Mouse (Mus musculus): ENCODE measurements at regions not wholly inside any gene's neighbourhood (a gene's known extent, or its start where the extent isn't known, plus 50 kb on each side); places are given as distances from the start of the nearest gene placed in this dataset.
"Not testable (repeated sequence)": the region's sequence is repeated elsewhere in the genome, so short reads cannot be mapped to it uniquely, and the experiment has no call there.

GRCm38 (mm10) chr12:77588297-77588696 lies 350.4 kb downstream of the Fut8 start:
- DNase-seq (ENCODE audit: low spot score in 2 of 2): peak in 1 of 2 experiments; percentile 8

- DNase-seq (ENCODE audit: low spot score in 2 of 2): peak in 1 of 2 experiments; percentile 11
Measured at GRCm38 (mm10) chr12:77589416-77589815, 351.5 kb downstream of the Fut8 start.

GRCm38 (mm10) chr12:77594092-77594491 lies 356.2 kb downstream of the Fut8 start:
- peak in 1 of 2 experiments; percentile 13 for DNase-seq (ENCODE audit: low spot score in 2 of 2)

GRCm38 (mm10) chr12:77594657-77595056 lies 356.7 kb downstream of the Fut8 start:
- DNase-seq (ENCODE audit: low spot score in 2 of 2): peak in 1 of 2 experiments; percentile 23

- peak in 1 of 2 experiments; percentile 15 for DNase-seq (ENCODE audit: low spot score in 2 of 2)
Measured at GRCm38 (mm10) chr12:77595821-77596220, 357.9 kb downstream of the Fut8 start.

GRCm38 (mm10) chr12:77596676-77597075 lies 358.8 kb downstream of the Fut8 start:
- peak in 1 of 2 experiments; percentile 17 for DNase-seq (ENCODE audit: low spot score in 2 of 2)

GRCm38 (mm10) chr12:77597627-77598333 lies 359.9 kb downstream of the Fut8 start:
- DNase-seq (ENCODE audit: low spot score in 2 of 2): peak in 1 of 2 experiments; percentile 26

GRCm38 (mm10) chr12:77598334-77598715 lies 360.4 kb downstream of the Fut8 start:
- no peak for DNase-seq (ENCODE audit: low spot score in 2 of 2)

- no peak for DNase-seq (ENCODE audit: low spot score in 2 of 2)
Measured at GRCm38 (mm10) chr12:77599391-77599790, 361.5 kb downstream of the Fut8 start.

GRCm38 (mm10) chr12:77603832-77604501 lies 366.0 kb downstream of the Fut8 start:
- DNase-seq (ENCODE audit: low spot score in 2 of 2): peak in 1 of 2 experiments; percentile 38

- no peak for DNase-seq (ENCODE audit: low spot score in 2 of 2)
Measured at GRCm38 (mm10) chr12:77617552-77617951, 379.6 kb downstream of the Fut8 start.

- DNase-seq (ENCODE audit: low spot score in 2 of 2): no peak
Measured at GRCm38 (mm10) chr12:77622243-77622642, 384.3 kb downstream of the Fut8 start.

GRCm38 (mm10) chr12:77624323-77624722 lies 386.4 kb downstream of the Fut8 start:
- not testable (repeated sequence) for DNase-seq (ENCODE audit: low spot score in 2 of 2)

- no peak for DNase-seq (ENCODE audit: low spot score in 2 of 2)
Measured at GRCm38 (mm10) chr12:77628358-77628850, 390.5 kb downstream of the Fut8 start.

- no peak for DNase-seq (ENCODE audit: low spot score in 2 of 2)
Measured at GRCm38 (mm10) chr12:77633981-77634650, 396.2 kb downstream of the Fut8 start.

- DNase-seq (ENCODE audit: low spot score in 2 of 2): peak; percentile 31 to 33
Measured at GRCm38 (mm10) chr12:77638266-77638665, 400.3 kb downstream of the Fut8 start.

- no peak for DNase-seq (ENCODE audit: low spot score in 2 of 2)
Measured at GRCm38 (mm10) chr12:77642336-77642735, 404.4 kb downstream of the Fut8 start.

GRCm38 (mm10) chr12:77647841-77648240 lies 409.9 kb downstream of the Fut8 start:
- DNase-seq (ENCODE audit: low spot score in 2 of 2): no peak

GRCm38 (mm10) chr12:77654282-77654681 lies 416.4 kb downstream of the Fut8 start:
- no peak for DNase-seq (ENCODE audit: low spot score in 2 of 2)

GRCm38 (mm10) chr12:77657060-77657459 lies 419.1 kb downstream of the Fut8 start:
- DNase-seq (ENCODE audit: low spot score in 2 of 2): no peak

GRCm38 (mm10) chr12:77657878-77658277 lies 420.0 kb downstream of the Fut8 start:
- DNase-seq (ENCODE audit: low spot score in 2 of 2): no peak

GRCm38 (mm10) chr12:77663180-77663579 lies 425.3 kb downstream of the Fut8 start:
- no peak for DNase-seq (ENCODE audit: low spot score in 2 of 2)
